Mouse (Mus musculus) bone marrow macrophage, adult 2 months (primary cell): ENCODE data around the gene Hps3.

Source experiments
- CTCF ChIP-seq: IDR thresholded peaks from 2 replicates; pipeline ENCODE4 v1.5.1; 2012; ENCODE audit warnings: low read depth, mild to moderate bottlenecking, low read length, moderate library complexity
- POLR2A ChIP-seq: IDR thresholded peaks from 2 replicates; pipeline ENCODE4 v1.6.1; 2012; ENCODE audit warnings: mild to moderate bottlenecking, low read depth, low read length, borderline replicate concordance

DNA sequence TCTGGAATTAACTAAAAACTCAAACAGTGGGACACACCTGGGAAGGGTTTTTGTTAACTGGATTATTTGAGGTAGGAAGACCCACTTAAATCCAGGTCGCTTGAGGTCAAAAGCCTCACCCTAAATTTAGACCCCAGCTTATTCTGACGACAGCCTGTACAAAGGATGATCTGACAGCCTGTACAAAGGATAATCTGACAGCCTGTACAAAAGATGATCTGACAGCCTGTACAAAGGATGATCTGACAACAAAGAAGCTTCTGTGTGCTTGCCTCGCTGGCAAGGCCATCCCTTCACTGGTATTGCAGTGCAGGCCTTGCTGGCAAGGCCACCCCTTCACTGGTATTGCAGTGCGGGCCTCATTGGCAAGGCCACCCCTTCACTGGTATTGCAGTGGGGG, 34.3 kb downstream of the Hps3 start:
- TF ChIP-seq POLR2A (no peak), CTCF (no peak)
